Mouse (Mus musculus) brain, embryonic 14.5 days (tissue): Measurements from ENCODE around the gene Gatc.

Experiments
- CTCF ChIP-seq: fragments of 200-500 bp; IDR thresholded peaks from 2 replicates; pipeline ENCODE4 v1.5.1; 2012; ENCODE audit warnings: inconsistent platforms, mild to moderate bottlenecking, moderate library complexity, borderline replicate concordance; ENCODE audit not compliant: insufficient read depth, insufficient read length; ENCODE audit errors: extremely low read depth
- POLR2A ChIP-seq: fragments of 200-500 bp; IDR thresholded peaks from 2 replicates; pipeline ENCODE4 v1.6.1; 2012; ENCODE audit warnings: mild to moderate bottlenecking, inconsistent platforms, borderline replicate concordance; ENCODE audit not compliant: poor library complexity, insufficient read depth, insufficient read length, severe bottlenecking; ENCODE audit errors: extremely low read depth

DNA sequence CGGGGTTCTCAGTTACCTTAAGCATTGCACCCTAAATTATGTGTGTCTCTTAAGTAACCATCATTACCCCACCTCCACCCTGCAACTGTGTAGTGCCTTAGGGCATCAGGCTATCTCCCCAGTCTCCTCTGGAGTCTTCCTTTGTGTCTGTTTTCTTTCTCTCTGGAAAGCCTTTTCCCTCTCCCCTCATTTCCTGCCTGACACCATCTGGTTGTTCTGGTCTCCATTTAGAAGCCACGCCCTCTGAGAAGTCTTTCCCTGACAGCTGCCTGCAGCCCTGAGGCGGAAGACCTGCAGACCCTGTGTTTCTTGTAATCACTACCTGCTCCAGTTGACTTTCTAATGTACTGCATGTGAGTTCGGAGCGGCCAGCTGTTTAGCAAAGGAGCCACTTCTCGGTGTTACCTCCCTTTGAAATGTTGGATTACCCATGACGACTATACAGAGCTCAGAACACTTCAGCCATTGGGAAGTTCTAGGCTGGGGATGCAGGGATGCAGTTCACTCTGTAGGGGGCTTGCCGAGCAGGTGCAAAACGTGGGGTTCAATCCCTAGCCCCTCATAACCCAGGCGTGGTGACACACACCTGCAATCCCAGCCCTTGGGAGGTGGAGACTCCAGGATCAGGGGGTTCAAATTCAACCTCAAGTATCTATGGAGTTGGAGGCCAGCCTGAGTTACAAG, 23.2 kb downstream of the Gatc start:
- no peak for TF ChIP-seq CTCF
- no peak for TF ChIP-seq POLR2A
